Mouse (Mus musculus) adrenal gland, postnatal 14 days (tissue): ENCODE results near the gene Gm11492. TPM values are rescaled to one million over a fixed set of nuclear protein-coding genes. Genes with fewer than 3 reads are reported as not detected.

Experiments used
- DNase-seq: peaks from one replicate; pipeline ENCODE4 v3.0.0; 2021; ENCODE audit warnings: mixed read lengths
- long read RNA-seq, 2 experiments: library from polyadenylated mRNA; stranded (forward); transcript quantifications; one replicate each; pipeline ENCODE4 v2.0.0; 2021
- total RNA-seq: library from RNA; stranded (reverse); gene quantifications from 2 replicates; pipeline ENCODE4 v1.2.3, GENCODE M21; 2021

Gm11492 gene
- total RNA-seq: not detected in 2 replicates
- long read RNA-seq, experiment 1: 0 reads
- long read RNA-seq, experiment 2: 0 reads

GRCm38 (mm10) chr11:87566501-87566900, at the start of gene Gm11492:
Gm11492 (plus strand) TSS chr11:87566653.
- no peak for DNase-seq

- peak; percentile 70 for DNase-seq
Observed at GRCm38 (mm10) chr11:87519260-87519659, 47.2 kb upstream of the Gm11492 start.

GRCm38 (mm10) chr11:87523466-87523865, 43.0 kb upstream of the Gm11492 start:
- no peak for DNase-seq

- DNase-seq: no peak
Observed at GRCm38 (mm10) chr11:87523967-87524366, 42.5 kb upstream of the Gm11492 start.

- DNase-seq: no peak
Observed at GRCm38 (mm10) chr11:87524780-87525179, 41.7 kb upstream of the Gm11492 start.

GRCm38 (mm10) chr11:87527364-87527763, 39.1 kb upstream of the Gm11492 start:
- no peak for DNase-seq

- no peak for DNase-seq
Observed at GRCm38 (mm10) chr11:87527990-87528389, 38.5 kb upstream of the Gm11492 start.

- DNase-seq: no peak
Observed at GRCm38 (mm10) chr11:87531695-87532094, 34.8 kb upstream of the Gm11492 start.

GRCm38 (mm10) chr11:87542285-87542684, 24.2 kb upstream of the Gm11492 start:
- peak; percentile 26 for DNase-seq

GRCm38 (mm10) chr11:87542906-87543305, 23.5 kb upstream of the Gm11492 start:
- no peak for DNase-seq

GRCm38 (mm10) chr11:87553342-87553741, 13.1 kb upstream of the Gm11492 start:
- no peak for DNase-seq

- no peak for DNase-seq
Observed at GRCm38 (mm10) chr11:87554386-87554785, 12.1 kb upstream of the Gm11492 start.

- DNase-seq: no peak
Observed at GRCm38 (mm10) chr11:87555106-87555703, 11.2 kb upstream of the Gm11492 start.

GRCm38 (mm10) chr11:87561208-87561607, 5.2 kb upstream of the Gm11492 start:
- DNase-seq: no peak

- no peak for DNase-seq
Observed at GRCm38 (mm10) chr11:87568255-87568953, 2.0 kb downstream of the Gm11492 start, which contains the start of gene Sept4. Sept4 (plus strand) TSS chr11:87568903.

- DNase-seq: no peak
Observed at GRCm38 (mm10) chr11:87570743-87571142, 4.3 kb downstream of the Gm11492 start.

- no peak for DNase-seq
Observed at GRCm38 (mm10) chr11:87571361-87571950, 5.0 kb downstream of the Gm11492 start.

GRCm38 (mm10) chr11:87573751-87574150, 7.3 kb downstream of the Gm11492 start:
- no peak for DNase-seq

GRCm38 (mm10) chr11:87574520-87575180, 8.2 kb downstream of the Gm11492 start:
- no peak for DNase-seq

GRCm38 (mm10) chr11:87577601-87578248, 11.3 kb downstream of the Gm11492 start:
- no peak for DNase-seq

GRCm38 (mm10) chr11:87578249-87578962, 12.0 kb downstream of the Gm11492 start:
- DNase-seq: peak; percentile 85
